Mouse (Mus musculus): ENCODE results near the gene Fam227a.

Fam227a gene

GRCm38 (mm10) chr15:79658531-79659375, at the start of gene Fam227a, which contains the start of gene Cby1:
TSS of gene Fam227a (minus strand) at chr15:79658956.
TSS of gene Cby1 (plus strand) at chr15:79659199.
- peak; percentile 78 for DNase-seq (ENCODE audit: low read depth, low spot score)

GRCm38 (mm10) chr15:79708229-79708822, 49.6 kb upstream of the Fam227a start:
- DNase-seq (ENCODE audit: low read depth, low spot score) = no peak

GRCm38 (mm10) chr15:79706603-79707214, 48.0 kb upstream of the Fam227a start:
- DNase-seq (ENCODE audit: low read depth, low spot score) = no peak

GRCm38 (mm10) chr15:79697558-79698187, 38.9 kb upstream of the Fam227a start:
- DNase-seq (ENCODE audit: low read depth, low spot score) = no peak

- DNase-seq (ENCODE audit: low read depth, low spot score) = no peak
These were observed 38.3 kb upstream of the Fam227a start for GRCm38 (mm10) chr15:79697011-79697410.

- DNase-seq (ENCODE audit: low read depth, low spot score) = no peak
These were observed 37.8 kb upstream of the Fam227a start for GRCm38 (mm10) chr15:79696508-79696907.

- no peak for DNase-seq (ENCODE audit: low read depth, low spot score)
These were observed 36.8 kb upstream of the Fam227a start for GRCm38 (mm10) chr15:79695516-79695915.

- DNase-seq (ENCODE audit: low read depth, low spot score) = no peak
These were observed 35.8 kb upstream of the Fam227a start for GRCm38 (mm10) chr15:79694512-79694911.

GRCm38 (mm10) chr15:79693740-79694139, 35.0 kb upstream of the Fam227a start:
- no peak for DNase-seq (ENCODE audit: low read depth, low spot score)

- no peak for DNase-seq (ENCODE audit: low read depth, low spot score)
These were observed 33.6 kb upstream of the Fam227a start for GRCm38 (mm10) chr15:79692334-79692733.

- DNase-seq (ENCODE audit: low read depth, low spot score) = no peak
These were observed 32.3 kb upstream of the Fam227a start for GRCm38 (mm10) chr15:79691023-79691508.

GRCm38 (mm10) chr15:79690426-79691022, 31.8 kb upstream of the Fam227a start, which contains the start of gene Gtpbp1:
TSS of gene Gtpbp1 (plus strand) at chr15:79690845.
- DNase-seq (ENCODE audit: low read depth, low spot score) = peak; percentile 97

- DNase-seq (ENCODE audit: low read depth, low spot score) = no peak
These were observed 31.1 kb upstream of the Fam227a start for GRCm38 (mm10) chr15:79689662-79690425.

- no peak for DNase-seq (ENCODE audit: low read depth, low spot score)
These were observed 29.7 kb upstream of the Fam227a start for GRCm38 (mm10) chr15:79688268-79688956.

- peak; percentile 81 for DNase-seq (ENCODE audit: low read depth, low spot score)
These were observed 29.0 kb upstream of the Fam227a start, which contains the start of gene Josd1 for GRCm38 (mm10) chr15:79687646-79688267. TSS of gene Josd1 (minus strand) at chr15:79687919.

GRCm38 (mm10) chr15:79687175-79687574, 28.4 kb upstream of the Fam227a start:
- no peak for DNase-seq (ENCODE audit: low read depth, low spot score)

- DNase-seq (ENCODE audit: low read depth, low spot score) = no peak
These were observed 27.5 kb upstream of the Fam227a start for GRCm38 (mm10) chr15:79686046-79686869.

GRCm38 (mm10) chr15:79685141-79685641, 26.4 kb upstream of the Fam227a start:
- DNase-seq (ENCODE audit: low read depth, low spot score) = no peak

Data from WW6 (cell line).